Mouse (Mus musculus) adrenal gland, adult 2 months (tissue): ENCODE measurements at regions not wholly inside any gene's neighbourhood (a gene's known extent, or its start where the extent isn't known, plus 50 kb on each side); places are given as distances from the start of the nearest gene placed in this dataset.

ENCODE experiments used
- DNase-seq: peaks from one replicate; pipeline ENCODE4 v3.0.0; 2021

DNA sequence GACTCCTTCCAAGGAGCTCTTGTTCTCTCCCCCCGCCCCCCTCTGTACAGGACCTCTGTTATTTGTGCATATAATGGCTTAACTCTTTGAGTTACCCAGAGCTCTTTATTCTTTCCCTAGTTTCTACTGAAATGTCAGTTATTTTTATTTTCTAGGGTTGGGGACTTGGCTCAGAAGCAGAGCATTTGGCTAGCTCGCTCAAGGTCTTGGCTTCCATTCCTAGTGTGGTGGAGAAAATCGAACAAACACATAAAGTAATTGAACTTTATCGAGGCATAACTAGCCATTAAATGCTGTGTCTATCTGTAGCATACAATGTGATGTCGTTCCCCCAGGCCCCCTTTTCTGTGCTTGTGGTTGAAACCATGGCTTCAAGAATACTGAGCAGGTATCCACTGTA, 716.5 kb upstream of the Car8 start:
- no peak for DNase-seq

DNA sequence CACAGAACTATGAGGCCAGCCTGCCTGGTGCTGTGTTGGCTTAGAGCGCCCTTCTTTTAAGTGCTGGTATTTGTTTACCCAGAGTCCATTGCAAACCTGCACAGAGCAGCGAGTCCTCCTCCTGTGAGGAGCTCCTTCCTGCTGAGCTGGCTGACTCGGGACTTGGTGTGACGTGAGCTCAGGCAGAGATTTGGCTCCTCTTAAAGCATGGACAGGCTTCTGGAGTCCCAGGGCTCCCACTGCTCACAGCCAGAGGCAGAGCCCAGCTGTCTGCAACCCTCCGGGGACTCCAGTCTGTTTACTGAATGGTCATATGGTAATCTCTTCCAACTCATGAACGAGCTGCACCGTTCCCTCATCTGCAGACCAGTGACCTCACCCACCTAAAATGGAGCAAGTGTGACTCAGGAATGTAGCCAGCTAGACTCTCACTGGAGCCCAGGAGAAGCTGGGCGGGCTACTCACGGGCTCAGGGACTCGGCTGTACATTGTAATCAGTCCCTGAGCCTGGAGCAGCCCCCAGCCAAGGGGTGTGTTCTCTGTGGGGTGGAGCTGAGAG, 715.6 kb upstream of the Car8 start:
- peak; percentile 71 for DNase-seq

DNA sequence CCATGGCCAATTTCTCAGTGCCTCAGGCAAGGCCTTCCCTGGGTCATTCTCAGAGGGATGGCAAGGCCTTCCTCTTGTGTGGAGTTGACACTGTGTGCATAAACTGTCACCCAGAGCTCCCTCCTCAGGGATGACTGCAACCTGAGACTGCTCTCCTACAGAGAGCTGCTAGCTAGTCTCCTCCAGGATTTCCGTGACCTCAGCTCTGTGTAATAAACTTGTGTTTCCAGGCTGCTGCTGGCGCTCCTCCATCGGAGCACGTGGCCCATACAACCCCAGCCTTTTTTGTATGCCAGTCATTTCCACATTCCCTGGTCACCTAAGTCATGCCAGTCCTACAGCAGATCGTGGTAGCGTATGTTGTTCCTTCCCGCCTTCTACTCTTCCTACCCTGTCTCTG, 714.3 kb upstream of the Car8 start:
- no peak for DNase-seq

DNA sequence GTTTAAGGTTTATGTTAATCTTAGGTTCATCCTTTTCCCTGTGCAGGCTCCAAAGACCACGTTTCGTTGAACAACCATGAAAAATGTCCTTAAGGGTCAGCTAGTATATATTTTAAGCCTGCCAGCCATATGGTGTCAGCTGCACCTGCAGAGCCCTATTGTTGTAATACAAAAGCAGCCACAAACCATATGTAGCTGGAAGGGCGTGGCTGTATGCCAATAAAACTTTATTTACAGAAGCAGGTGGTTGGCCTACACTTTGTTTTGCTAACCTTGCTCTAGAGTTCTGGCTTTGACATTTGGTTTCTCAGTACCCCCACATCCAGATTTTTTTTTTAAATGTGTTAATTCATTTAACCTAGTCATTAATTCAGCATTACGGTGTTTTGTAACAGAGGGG, 711.1 kb upstream of the Car8 start:
- DNase-seq, result no peak

DNA sequence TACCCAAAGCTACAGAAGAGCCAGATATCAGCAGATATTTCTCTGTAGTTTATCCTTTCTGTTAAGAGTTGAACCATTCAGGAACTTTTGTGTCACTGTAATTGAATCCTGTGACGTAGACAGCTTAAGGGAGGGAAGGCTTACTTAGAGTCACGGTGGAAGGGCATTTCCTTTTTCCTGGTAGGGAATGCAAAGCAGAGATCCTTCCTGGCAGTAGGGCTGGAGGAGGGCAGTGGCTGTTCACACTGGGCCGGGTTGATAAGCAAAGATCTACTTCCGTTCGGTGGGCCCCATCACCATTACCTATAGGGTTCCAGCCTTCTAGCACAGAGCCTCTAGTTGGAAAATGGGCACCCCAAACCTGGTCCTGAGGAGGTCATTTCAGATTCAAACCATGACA, 710.7 kb upstream of the Car8 start:
- no peak for DNase-seq

DNA sequence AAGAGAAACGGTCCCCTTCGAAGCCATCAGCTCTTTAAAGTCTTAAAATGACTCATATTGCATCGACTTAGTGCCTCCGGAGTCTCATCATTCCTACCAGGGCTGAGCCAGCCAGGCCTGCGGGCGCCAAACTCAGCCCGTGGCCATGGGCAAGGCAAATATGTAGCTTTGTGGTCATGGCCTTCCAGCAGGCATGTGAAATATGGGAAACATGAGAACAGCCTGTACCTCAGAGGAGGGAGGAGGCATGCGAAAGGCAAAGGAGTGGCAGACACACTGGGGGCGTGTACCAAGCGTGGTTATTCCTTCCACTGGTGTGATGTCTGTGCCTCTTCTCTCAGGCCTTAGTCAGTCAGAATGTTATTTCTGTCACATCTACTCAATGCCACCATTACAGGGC, 706.3 kb upstream of the Car8 start:
- DNase-seq, result no peak

DNA sequence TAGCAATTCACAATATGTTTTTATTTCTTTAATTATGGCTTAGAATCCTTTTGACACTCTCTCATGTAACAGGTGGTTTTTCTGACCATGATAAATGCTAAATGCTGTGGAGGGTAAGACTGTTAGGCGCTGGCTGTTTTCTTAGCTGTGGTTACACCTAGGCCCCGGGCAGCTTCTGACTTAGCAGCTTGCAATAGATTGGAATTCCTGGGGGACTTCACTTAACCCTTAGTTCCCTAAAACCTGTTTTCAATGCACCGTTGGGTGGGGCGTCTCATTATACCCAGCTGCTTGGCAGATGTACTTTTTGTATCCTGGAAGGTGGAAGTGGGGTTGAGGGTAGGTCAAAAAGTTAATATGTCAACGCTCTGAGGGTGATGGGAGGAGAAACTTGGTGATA, 704.2 kb upstream of the Car8 start:
- no peak for DNase-seq

DNA sequence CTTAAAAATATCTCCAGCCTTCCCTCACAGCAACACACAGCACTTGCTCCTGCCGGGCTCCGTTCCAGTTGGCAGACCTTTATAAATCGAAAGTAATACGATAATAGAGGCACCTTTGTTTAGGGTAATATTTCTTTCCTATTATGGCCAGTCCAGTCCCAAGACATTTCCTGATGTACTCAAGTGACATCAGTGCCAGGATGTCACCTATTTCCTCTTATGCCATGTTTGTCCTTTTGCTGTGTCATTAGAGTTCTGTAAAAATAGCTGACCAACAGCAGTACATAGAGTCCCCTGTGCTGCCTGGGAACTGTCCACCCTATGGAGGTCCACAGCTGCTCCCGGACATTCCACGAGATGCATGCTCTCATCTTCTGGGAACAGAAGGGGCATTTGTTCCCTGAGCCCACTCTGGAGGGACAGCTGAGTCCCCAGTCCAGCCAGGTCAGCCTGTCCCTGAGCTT, 700.1 kb upstream of the Car8 start:
- DNase-seq, result peak; percentile 64

DNA sequence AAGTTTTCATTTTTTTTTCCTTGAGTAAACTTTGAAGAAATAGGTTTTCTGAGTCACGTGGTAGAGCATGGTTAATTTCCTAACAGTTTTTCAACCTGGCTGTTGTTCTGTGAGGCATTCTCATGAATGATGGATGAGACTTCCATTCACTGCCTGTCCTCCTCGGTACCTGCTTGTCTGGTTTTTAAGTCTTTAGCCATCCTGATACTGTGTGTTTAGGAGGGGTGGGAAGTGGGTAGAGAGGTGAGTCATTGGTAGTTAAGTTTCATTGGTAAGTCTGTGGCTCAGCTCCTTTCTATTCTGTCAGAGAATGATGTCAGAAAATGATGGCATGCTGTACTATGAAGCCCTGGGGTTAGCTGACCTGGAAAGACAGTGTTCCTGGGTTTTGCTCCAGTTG, 697.1 kb upstream of the Car8 start:
- DNase-seq, result no peak

DNA sequence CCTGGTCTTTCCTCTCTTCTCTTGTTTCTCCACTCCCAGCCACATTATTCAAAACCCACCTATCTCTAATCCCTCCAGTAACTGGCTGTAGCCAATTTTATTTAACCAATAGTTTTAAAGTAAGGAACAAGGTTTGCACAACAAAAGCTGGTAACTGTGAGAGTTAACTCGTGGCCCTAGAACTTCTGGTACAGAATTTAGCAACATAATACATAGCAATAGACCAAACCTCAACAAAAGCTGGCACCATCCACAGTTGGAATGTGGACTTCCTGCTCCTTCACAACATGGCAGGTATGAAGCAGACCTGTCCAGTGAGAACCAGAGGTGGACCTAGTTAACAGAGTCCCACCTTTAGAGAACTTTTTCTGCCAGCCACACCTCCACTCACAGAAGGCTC, 695.7 kb upstream of the Car8 start:
- no peak for DNase-seq

DNA sequence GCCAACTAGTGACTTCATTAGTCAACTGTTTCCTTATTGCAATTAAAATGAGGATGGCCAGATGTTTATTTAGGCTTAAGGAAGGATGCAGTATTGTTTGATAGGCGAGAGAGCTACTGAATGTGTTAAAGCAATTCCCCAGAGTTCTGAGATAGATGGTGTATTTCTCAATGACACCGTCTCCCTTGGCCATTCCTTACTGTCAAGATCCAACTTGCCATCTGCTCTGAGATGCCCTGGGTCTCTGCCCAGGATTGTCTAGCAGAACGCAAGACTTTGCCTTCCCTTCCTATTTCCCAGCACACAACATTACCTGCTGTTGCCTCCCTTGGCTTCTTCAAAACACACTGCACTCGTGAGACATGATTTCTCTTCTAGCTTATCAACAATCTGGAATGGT, 690.5 kb upstream of the Car8 start:
- DNase-seq, result no peak

DNA sequence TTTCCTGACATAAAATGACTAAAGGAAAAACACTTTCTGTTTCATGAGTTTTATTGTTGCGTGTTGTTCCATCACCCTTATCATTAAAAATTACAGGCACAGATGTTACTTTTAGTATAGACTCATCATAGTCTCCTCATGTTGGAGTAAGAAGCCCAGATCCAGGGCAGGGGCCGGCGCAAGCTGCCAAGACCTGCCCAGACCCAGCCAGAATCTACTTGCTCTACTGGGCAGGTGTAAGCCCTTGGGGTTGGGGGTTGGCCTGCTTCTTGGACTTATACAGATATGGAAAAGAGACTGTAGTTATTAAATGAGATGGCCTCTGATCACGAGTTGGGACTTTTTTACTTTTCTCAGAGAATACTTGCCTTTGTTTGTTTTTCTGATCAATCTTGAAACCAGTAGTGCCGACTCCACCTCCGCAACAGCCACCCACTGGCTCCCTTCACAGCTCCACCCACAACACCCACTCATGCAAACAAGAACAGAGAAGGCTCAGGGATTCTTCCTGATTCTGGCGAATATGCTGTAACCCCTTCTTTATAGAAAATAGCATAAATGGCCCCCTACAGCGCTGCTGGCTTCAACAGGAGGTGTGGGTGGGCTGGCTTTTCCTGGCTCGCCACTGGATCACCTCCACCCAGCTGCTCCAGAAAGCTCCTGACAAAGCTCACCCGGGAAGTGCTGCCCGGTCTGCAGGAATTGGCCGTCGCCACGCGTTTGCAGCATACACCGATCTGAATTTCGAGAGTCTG, 689.9 kb upstream of the Car8 start:
- no peak for DNase-seq

DNA sequence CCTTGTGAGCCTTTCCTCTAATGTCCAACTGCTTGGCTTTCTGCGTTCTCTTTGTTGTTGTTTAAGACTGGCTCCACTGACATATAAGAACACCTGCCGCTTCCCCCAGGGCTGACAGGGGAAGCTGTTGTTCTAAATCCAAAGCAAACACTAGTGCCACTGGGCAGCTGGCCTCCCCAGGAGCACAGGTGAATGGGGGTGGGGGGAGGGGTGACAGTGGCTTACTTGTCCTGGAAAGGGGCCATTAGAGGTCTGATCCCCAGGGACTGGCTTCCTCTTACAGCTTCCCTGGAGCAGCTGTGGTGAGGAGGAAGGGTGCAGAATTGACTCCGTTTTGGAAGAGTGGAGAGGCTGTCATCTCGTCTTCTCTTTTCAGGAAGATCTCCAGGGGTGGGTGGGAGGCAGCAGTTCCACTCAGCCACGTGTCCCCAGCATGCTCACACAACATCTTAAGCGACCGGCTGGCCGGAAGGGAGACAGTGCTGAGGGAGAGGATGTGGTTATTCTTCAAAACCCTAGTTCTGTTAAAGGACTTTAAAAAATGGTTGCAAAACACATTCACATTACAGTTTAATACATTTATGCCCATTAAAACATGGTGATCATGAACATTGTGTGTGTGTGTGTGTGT, 688.5 kb upstream of the Car8 start:
- DNase-seq, result no peak

DNA sequence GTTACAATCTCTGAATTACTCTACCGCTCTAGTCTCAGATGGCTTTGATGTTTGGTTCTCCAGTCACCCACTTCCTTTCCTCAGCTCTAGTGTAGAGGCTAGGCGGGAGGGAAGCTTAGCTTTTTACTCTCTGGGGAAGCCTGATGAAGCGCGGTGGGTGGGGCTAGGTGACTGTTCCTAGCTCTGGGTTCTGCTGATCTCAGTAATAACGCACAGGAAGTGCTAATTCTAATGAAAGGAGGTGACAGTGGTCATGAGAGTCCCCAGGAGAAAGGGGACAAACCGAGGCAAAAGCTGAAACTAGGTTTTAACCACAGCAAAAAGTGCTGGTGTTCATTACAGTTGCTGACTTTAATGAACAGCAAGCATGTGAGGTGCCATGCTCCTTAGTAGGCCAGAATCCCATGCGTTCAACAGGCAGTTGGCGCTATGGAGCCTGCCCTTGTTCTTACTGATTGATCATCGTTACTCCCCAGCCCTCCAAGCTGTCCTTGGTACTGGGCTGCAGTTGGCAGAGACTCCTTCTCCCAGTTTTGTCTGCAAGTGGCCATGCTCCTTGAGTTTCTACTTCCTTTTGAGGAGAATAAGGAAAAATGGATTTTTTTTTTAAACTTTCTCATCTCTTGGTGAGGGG, 687.9 kb upstream of the Car8 start:
- DNase-seq, result peak; percentile 36

DNA sequence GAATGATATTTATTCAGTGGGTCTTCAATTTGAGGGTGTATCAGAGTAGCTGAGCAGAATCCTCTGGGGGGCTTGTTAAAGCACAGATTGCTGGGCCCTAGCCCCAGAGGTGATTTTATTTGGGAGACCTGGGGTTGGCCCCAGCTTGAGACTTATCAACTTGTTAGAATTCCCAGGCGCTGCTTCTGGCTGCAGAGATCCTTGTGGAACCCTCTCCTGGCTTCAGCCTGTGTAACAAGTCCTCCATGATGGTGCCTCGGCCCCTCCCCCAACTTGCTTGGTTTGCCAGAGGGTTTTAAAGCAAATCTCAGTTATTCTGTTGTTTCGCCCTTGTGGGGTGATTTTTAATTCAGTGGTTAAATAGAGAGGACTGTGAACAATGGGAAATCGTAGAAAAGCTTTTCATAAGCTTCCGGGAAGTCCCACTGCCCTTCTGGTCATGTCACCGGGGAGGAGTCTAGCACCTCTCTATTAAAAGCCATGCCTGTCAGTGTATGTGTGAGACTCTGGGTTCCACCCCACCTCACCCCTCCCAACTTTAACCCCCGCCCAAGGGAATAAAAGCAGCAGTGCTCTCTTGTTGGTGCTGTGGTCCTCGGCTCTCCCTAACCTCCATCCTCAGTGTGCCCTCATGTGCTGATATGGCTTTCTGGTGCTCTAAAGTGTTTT, 684.0 kb upstream of the Car8 start:
- no peak for DNase-seq

DNA sequence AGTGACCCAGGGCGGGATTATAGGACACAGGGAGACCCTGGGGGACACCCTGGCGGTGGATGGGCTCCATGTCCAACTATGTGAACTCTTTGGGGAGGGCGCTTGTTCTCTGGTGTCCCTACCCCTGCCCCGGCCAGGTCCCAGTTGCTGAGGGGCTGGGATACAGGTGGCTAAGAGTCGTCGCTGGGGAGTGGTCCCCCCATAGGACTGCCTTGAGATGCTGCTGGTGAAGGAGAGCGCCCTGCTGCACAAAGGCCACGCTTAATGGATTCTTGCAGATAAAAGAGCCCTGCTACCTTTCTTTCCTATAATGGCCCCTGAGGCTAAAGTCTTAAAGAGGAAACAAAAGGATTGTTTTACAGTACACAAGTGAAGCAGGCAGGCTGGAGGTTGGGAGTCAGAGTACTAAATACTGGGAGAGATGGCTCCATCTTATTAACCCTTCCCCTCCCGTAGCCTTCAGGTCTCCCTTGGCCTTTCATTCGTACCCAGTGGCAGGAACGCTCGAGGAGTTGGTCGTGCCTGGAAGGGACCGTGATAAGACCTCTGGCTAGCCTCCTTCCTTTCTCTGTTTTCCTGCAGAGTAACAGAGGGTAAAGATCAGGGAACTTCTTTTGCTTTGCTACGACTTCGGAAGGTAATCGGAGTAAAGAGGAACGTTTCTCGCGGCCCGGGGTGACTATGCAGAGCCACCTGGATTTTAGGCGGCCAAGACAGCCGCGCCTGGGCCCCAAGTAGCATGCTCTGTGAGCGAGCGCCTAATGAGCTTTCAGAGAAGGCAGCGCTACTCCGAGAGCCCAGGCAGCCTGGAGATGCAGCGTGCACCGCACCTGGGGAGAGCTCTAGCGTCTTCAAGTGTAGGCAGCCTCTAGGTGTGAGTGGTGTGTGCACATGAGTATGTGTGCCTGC, 682.9 kb upstream of the Car8 start:
- no peak for DNase-seq

DNA sequence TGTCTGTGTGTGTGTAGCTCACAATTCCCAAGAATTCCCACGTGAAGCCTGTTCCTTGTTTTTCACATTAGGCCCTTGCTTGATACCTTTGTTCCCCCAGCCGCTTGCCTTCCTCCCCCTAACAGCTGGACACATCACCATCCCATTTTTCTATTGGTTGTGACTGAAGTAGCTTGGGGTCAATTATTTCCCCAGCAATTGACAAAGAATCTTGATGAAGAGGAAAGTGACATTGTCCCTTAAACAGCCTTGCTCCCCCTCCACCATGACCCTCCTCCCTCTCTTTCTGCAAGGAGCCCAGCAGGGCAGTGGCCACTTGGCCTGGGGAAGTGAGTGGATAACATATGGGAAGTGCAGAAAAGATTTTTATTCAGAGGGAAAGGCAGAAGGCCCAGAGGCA, 681.5 kb upstream of the Car8 start:
- DNase-seq, result no peak

DNA sequence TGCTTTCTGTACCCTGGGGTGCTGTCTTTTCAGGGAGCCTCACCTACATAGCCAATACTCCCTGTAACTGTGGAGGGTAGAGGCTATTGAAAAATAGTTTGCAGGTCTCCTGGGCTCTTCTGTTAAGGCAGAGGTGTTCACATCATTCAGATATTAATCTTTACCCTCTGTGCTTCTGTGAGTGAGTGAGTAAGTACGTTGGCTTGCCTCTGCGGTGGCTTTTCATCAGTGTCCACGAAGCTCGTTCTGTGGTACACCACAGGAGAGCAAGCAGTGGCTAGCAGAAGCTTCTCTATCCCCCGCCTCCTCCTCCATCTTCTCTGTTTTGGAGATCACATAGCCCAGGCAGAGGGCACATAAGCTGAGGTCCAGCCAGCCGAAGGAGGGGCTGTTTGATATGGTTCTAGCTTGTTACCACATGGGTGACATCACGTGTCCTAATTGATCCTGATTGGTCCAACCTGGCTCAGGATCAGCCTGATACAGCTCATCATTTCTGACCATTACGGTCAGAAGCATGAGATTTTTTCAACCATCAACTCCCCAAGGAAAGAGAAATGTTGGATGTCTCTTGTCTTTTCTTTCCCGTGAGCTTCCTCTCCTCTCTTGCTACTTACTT, 680.6 kb upstream of the Car8 start:
- DNase-seq, result no peak
